Mouse (Mus musculus) olfactory bulb, adult 2 months (tissue): Measurements from ENCODE around the gene Ppp1ca. TPM values are rescaled to one million over a fixed set of nuclear protein-coding genes. Genes with fewer than 3 reads are reported as not detected.

ENCODE experiments used
- H3K27ac ChIP-seq: fragments of 200-500 bp; 2 replicates; pipeline ENCODE4 v1.5.1; 2012; ENCODE audit warnings: low read depth, low read length; ENCODE audit not compliant: insufficient read depth
- H3K4me1 ChIP-seq: fragments of 200-500 bp; 2 replicates; pipeline ENCODE4 v1.6.1; 2012; ENCODE audit warnings: low read length; ENCODE audit not compliant: control insufficient read depth, insufficient read depth
- H3K4me3 ChIP-seq: fragments of 200-500 bp; 2 replicates; pipeline ENCODE4 v1.5.1; 2012; ENCODE audit warnings: mild to moderate bottlenecking, low read depth, low read length, moderate library complexity; ENCODE audit not compliant: insufficient read depth
- CTCF ChIP-seq: fragments of 200-500 bp; IDR thresholded peaks from 2 replicates; pipeline ENCODE4 v1.5.1; 2012; ENCODE audit warnings: low read depth, mild to moderate bottlenecking, low read length, moderate library complexity; ENCODE audit not compliant: insufficient read depth
- POLR2A ChIP-seq: fragments of 200-500 bp; IDR thresholded peaks from 2 replicates; pipeline ENCODE4 v1.6.1; 2012; ENCODE audit warnings: mild to moderate bottlenecking, low read depth, low read length, moderate library complexity; ENCODE audit not compliant: insufficient read depth
- WGBS: fragments of 180-500 bp; shearing (Covaris S2); methylation state at CpG from one replicate; pipeline ENCODE4 v1.1.7; 2018; 5-methylcytosine and 5-hydroxymethylcytosine counted together
- polyA plus RNA-seq: library from polyadenylated mRNA; stranded (reverse); fragments of >200 nt; gene quantifications from 2 replicates; pipeline ENCODE4 v1.2.4, GENCODE M21; 2012; ENCODE audit warnings: low replicate concordance; ENCODE audit not compliant: missing spikeins, insufficient read depth, insufficient read length

Gene Ppp1ca
- polyA plus RNA-seq, 1 experiment: 405 TPM

DNA sequence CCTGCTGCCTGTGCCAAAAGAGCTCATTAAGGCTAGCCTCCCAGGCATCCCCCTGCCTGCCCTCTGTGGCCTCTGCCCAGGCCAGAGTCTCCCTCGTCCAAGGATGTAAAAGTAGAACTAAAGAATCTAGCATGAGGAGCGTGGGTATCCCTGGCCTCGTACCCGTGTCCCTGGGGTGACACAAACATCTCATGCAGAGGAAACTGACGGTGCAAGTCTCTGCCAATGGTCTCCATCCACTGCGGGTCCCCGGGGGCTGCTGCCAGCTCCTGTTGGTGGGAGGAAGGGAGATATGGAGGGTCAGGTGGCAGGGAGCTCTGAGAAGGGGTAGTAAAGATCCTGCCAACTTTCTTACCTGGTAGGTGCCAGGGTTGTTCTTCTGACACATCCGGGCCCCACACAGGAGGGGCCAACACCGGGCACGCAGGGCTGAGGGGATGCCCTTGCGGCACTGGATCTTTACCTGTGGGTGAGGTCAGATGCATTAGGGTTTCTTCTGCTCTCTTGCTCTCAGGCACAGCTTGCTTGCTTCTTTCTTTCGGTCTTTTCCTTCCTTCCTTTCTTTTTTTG lies 2.7 kb upstream of the Ppp1ca start:
- 83% methylated on average over 12 of the region's 12 CpGs for WGBS
- Histone ChIP-seq H3K4me3 (no peak overlapping the region), H3K4me1 (peaks cover 14% of the 10 kb centered on the region), H3K27ac (no peak overlapping the region)
- TF ChIP-seq CTCF (no peak), POLR2A (no peak)

DNA sequence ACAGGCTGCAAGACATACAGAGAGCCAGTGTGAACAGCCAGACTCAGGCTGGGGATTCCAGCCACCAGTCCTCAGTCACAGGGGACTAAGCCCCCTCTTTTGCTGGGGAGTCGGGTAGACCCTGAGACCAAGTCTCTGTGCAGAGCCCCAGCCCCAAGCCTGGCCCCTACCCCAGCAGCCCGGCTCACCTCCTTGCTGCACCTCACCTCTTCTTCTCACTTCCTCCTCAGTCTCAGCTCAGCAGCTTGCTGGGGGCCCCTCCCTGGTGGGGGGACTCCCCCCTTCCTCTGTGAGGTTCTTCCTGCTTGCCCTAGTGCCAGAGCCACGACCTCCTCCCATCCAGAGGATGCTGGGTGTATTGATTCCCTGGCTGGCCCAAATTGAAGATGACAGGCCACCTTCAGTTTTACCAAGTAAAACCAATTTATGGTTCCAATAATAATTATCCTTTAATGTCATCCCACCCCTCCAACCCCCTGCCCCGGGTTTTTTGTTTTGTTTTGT lies 982 bp upstream of the Ppp1ca start, which contains the start of gene Tbc1d10c:
Tbc1d10c (minus strand) TSS at position 454 of the 504 bp plus-strand sequence.
- 72% methylated on average over 4 of the region's 4 CpGs for WGBS

DNA sequence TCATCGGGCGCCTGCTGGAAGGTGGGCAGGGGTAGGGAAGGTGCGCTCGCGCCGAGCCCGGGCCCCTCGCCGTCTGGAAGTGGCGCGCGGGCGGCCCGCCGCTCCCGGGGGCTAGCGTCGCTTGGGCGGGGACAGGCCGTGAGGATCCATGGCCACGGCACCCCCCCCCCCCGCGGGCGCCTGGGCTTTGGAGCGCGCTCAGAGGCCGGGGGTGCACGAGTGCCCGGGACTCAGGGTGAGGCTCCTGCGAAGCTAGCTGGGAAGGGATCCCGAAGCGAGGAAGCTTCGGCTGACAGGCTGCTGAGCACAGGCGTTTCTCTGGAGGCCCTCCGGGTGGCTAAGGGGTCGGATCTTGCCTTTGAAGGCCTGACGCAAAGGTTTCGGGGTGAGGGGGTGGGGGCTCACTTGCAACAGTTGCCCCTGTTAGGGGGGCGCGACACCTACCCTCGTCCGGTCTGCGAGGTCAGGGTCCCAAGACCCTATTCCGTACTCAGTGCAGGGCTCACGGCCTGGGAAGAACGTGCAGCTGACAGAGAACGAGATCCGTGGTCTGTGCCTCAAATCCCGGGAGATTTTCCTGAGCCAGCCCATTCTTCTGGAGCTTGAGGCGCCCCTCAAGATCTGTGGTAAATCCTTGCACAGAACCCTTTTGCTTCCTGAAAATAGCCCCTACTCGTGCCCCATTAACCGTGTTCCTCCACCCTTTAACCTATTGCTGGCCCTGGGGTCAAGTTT lies 553 bp downstream of the Ppp1ca start:
- Histone ChIP-seq H3K27ac (peak overlapping the region; percentile 26), H3K4me1 (peaks cover 12% of the 10 kb centered on the region)
- WGBS: under 1% methylated on average over 52 of the region's 52 CpGs

More for the DNA sequence above, 982 bp upstream of the Ppp1ca start, which contains the start of gene Tbc1d10c:
- peak within 1 kb of the TSS; percentile 76 for H3K4me3 ChIP-seq
- no peak for TF ChIP-seq CTCF
- no peak for TF ChIP-seq POLR2A
- H3K27ac ChIP-seq: peak within 1 kb of the TSS; percentile 68
- H3K4me1 ChIP-seq: peaks cover 10% of the 10 kb centered on the region

DNA sequence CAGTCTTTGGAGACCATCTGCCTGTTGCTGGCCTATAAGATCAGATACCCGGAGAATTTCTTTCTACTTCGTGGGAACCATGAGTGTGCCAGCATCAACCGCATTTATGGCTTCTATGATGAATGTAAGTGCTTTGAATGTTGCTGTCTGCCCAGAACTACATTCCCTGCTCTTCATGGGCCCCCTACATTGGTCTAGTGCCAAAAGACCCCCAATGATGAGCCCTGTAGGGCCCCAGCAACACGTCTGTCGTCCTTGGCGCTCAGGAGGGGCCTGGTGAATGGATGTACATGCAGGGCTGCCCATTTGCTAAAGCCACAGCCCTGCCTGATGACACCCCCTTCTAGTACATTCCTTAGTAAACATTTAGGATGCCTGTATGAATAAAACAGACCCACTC lies 1.3 kb downstream of the Ppp1ca start:
- H3K27ac ChIP-seq: no peak overlapping the region
- no peak for TF ChIP-seq POLR2A
- TF ChIP-seq CTCF: no peak
- 40% methylated on average over 6 of the region's 6 CpGs for WGBS
- H3K4me1 ChIP-seq: peaks cover 9% of the 10 kb centered on the region
- H3K4me3 ChIP-seq: peak overlapping the region; percentile 76

More for the DNA sequence above, 553 bp downstream of the Ppp1ca start:
- no peak for TF ChIP-seq CTCF
- no peak for TF ChIP-seq POLR2A
- peak overlapping the region; percentile 76 for H3K4me3 ChIP-seq

DNA sequence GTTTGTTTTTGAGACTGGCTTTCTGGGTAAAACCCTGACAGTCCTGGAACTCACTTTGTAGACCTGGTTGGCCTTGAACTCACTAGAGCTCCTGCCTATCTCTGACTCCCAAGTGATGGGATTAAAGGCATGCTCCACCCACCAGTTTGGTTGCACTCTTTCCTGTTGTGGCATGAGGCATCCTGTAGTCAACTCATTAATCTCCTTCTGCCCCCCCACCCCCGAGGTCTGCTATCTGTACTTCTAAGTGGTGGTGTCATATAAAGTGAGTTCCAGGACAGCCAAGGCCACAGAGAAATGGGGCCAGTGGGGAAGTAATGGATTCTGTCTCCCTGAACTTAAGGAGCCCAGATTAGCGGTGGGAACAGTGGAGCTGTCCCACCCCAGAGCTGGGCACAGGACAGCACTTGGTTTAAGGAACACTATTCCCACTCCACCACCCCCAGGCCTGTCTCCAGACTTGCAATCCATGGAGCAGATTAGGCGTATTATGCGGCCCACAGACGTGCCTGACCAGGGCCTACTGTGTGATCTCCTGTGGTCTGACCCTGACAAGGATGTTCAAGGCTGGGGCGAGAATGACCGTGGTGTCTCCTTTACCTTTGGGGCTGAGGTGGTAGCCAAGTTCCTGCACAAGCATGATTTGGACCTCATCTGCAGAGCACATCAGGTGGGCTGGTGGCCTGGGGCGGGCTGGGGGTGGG lies 2.3 kb downstream of the Ppp1ca start:
- H3K27ac ChIP-seq: no peak overlapping the region
- no peak overlapping the region for H3K4me3 ChIP-seq
- 82% methylated on average over 8 of the region's 8 CpGs for WGBS
- peaks cover 9% of the 10 kb centered on the region for H3K4me1 ChIP-seq
- no peak for TF ChIP-seq POLR2A
- no peak for TF ChIP-seq CTCF

DNA sequence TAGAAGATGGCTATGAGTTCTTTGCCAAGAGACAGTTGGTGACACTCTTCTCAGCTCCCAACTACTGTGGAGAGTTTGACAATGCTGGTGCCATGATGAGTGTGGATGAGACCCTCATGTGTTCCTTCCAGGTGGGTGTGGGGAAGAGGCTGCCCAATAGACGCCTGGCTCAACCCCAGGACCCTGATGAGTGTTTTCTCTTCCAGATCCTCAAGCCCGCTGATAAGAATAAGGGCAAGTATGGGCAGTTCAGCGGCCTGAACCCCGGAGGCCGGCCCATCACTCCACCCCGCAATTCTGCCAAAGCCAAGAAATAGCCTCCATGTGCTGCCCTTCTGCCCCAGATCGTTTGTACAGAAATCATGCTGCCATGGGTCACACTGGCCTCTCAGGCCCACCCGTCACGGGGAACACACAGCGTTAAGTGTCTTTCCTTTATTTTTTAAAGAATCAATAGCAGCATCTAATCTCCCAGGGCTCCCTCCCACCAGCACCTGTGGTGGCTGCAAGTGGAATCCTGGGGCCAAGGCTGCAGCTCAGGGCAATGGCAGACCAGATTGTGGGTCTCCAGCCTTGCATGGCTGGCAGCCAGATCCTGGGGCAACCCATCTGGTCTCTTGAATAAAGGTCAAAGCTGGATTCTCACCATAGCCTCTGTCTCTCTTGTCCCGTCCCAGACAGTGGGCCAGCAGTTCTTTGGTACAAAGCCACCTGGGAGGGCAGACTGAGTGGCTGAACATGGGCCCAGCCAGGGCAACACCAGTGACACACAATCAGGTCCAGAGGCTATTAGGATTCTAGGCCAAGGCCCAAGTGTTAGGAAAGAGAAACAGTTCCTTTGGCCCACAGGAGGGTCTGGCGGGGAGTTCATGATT lies 3.1 kb downstream of the Ppp1ca start:
- Histone ChIP-seq H3K4me1 (peaks cover 9% of the 10 kb centered on the region), H3K4me3 (no peak overlapping the region), H3K27ac (no peak overlapping the region)
- TF ChIP-seq CTCF (no peak), POLR2A (no peak)
- 55% methylated on average over 12 of the region's 12 CpGs for WGBS

DNA sequence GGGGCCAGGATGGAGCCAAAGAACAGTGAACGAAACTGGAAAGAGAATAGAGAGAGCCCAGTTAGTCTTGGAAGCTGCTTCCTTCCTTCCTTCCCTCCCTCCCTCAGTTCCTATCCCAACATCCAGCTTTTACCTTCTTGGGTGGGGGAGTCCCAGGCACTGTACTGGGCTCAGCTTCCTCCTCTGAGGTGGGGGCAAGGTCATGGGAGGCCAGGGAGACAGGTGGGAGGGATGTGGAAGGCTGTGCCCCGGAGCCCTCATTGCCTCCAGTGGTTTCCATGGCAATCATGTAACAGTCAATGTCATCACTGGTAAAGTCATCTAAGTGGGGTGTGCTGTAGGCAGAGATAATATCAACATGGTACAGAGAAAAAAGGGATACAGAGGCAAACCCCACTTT lies 4.2 kb downstream of the Ppp1ca start:
- WGBS: 38% methylated on average over 2 of the region's 2 CpGs
- Histone ChIP-seq H3K4me3 (no peak overlapping the region), H3K27ac (no peak overlapping the region), H3K4me1 (peaks cover 18% of the 10 kb centered on the region)
- TF ChIP-seq POLR2A (no peak), CTCF (no peak)

DNA sequence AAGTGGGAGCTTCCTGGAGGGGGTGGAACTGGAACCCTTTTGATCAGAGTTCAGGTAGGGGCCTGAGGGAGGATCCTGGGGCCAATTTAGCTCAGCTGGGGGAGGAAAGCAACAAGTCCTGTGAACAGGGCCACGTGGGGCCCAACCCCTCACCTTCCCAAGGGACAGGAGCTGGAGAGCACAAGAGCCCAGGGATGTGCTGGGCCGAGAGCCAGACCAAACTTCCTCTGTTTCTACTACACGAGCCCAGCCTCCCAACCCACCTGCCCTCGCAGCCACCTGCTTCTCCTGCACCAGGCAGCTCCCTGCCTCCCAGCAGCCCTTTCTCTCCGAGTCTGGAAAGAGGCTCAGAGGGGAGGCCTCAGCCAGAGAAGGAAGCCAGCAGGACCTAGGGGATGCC lies 4.7 kb downstream of the Ppp1ca start:
- peaks cover 18% of the 10 kb centered on the region for H3K4me1 ChIP-seq
- TF ChIP-seq CTCF: no peak
- no peak for TF ChIP-seq POLR2A
- H3K27ac ChIP-seq: no peak overlapping the region
- WGBS: 51% methylated on average over 5 of the region's 5 CpGs
- no peak overlapping the region for H3K4me3 ChIP-seq
